Mouse (Mus musculus) erythroid progenitor cell, adult 5-6 weeks (primary cell): ENCODE measurements around the gene 1810010D01Rik. TPM values are rescaled to one million over a fixed set of nuclear protein-coding genes. Genes with fewer than 3 reads are reported as not detected.

Source experiments
- ATAC-seq: replicated peaks from 2 replicates; pipeline ENCODE4 v1.8.0; 2016; ENCODE audit warnings: moderate number of reproducible peaks, mild to moderate bottlenecking, moderate TSS enrichment, inconsistent platforms; ENCODE audit not compliant: poor library complexity, low FRiP score, severe bottlenecking
- total RNA-seq, 2 experiments: library from RNA; stranded (forward) in 1 of 2; stranded (reverse) in 1 of 2; fragments of 150-400 nt in 1 of 2; fragments of 186-747, 209-891 nt in 1 of 2; gene quantifications; 2 replicates each; pipeline versions ENCODE4 v1.2.3 to v1.2.4; 2015 to 2017; ENCODE audit warnings: low replicate concordance in 2 of 2

Gene 1810010D01Rik
- total RNA-seq, 2 experiments from 2014 or later = not detected

DNA sequence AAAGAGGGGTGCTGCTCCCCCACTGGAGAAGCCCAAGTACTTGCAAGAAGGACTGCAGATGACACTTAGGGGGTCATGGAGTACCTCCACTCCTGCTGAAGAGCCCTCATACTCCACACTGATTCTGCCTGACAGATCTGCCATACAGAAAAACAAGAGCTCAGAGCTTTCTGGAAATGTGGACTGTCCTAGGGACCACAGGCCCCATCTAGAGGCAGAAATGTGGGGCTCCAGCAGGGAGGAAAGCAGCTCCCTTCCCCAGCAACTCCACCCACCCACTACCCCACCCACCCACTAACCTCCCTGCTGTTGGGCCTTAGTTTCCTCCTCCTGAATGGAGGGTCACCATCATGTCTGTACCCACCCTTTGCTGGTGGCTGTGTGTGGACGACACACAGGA is 8.7 kb upstream of the 1810010D01Rik start:
- ATAC-seq = no peak

DNA sequence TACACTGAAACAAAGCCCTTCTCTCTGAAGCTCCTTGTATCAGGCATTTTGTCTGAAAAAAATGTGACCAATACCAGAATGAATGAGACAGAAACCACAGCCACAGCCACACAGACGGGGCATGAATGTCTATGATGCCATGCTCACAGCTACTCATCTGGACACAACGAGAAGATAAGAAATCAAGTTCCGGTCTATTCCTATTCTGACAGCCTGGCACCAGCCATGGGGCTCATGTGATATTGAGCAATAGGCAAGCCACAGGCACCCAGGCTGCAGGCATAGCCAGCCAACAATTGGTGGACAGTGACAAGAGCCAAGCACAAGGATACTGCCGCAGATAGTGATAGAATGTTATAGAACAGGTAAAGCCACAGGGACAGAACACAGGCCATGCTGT is 7.6 kb upstream of the 1810010D01Rik start:
- no peak for ATAC-seq

- no peak for ATAC-seq
These were observed 4.1 kb upstream of the 1810010D01Rik start for GRCm38 (mm10) chr7:145211680-145212659.

DNA sequence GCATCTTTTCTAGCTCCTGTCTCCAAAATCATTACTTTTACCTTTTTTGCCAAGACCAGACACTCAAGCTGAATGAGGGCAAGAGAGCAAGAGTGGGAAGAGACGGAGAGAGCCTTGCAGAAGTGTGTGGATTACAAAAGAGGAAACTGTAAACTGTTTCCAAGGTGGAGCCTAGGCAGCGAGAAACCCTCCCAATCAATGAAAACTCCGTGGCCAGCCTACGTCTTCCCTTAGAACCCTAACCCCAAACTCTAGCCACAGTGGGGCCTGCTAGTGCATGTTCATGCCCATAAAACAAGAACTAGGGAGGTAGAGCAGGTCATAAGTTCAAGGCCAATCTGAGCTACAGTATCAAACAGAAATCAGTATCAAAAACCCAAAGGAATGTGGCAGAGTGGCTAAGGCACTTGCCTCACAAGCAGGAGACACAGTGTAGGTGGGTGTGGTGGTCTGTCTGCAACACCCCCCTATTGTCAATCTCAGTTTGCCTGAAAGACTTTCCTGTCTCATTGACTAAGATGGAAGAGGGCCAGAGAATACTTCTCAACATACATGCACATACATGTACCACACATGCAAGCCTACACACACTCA is 2.7 kb upstream of the 1810010D01Rik start:
- ATAC-seq = no peak

DNA sequence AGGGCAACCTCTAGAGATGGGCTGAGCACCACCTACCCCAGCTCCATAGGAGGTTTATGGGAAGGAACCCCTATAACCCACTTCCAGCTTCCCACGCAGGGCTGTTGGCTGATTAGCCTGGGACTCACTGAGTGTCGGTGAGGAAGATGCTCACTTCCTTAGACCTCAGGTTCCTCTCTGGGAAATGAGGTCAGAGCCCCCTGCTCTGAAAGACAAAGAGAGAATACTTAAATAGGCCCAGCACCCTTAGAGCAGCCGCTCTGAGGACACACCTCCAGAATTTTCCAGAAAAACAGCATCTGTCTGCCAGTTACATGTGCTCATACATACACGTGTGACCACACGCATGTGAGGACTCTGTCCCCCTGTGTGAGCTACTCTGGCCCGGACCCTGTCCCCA is 1.1 kb downstream of the 1810010D01Rik start:
- ATAC-seq = no peak

DNA sequence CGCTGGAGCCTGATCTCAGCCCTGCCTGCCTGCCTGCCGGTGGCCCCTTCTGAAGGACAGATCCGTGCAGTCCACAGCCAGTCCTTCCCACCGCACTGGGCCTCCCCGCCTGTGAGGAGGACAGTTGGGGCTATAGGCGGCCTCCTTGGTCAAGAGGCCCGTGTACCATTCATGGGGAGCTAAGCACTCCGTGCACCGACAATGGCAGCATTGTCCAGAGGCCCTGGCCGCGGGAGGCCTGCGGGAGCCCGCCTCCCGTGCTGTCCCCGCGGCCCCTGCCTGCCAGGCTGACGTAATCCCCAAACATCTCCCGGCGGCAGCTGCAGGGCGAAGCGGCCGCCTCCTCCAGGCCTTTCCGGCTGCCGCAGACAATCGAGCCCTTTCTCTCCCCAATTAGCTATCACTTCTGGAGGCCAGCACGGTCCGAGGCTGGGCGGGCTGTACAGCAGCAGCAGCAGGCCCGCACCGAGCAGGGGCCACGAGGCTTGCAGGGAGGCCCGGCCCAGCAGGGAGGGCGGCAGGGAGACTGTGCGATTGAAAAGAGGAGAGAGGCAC is 1.8 kb downstream of the 1810010D01Rik start:
- ATAC-seq = no peak

- no peak for ATAC-seq
These were observed 2.5 kb downstream of the 1810010D01Rik start for GRCm38 (mm10) chr7:145205363-145205902.

DNA sequence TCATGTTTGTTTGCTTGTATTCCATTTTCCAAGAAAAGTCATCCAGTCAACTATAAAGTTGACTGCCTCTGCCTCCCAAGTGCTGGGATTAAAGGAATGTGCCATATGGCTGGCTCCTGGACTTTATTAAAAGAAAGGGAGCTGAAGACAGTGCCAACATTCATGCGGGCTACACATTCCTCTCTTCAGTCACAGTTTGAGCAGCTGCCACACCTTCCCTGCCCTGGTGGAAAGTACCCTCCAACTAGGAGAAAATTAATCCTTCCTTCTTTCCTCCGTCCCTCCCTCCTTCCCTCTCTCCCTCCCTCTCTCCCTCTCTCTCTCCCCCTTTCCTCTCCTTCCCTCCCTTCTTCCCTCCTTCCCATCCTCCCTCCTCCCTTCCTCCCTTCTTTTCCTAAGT is 8.2 kb downstream of the 1810010D01Rik start:
- no peak for ATAC-seq

- no peak for ATAC-seq
These were observed 9.7 kb downstream of the 1810010D01Rik start for GRCm38 (mm10) chr7:145198223-145198714.

DNA sequence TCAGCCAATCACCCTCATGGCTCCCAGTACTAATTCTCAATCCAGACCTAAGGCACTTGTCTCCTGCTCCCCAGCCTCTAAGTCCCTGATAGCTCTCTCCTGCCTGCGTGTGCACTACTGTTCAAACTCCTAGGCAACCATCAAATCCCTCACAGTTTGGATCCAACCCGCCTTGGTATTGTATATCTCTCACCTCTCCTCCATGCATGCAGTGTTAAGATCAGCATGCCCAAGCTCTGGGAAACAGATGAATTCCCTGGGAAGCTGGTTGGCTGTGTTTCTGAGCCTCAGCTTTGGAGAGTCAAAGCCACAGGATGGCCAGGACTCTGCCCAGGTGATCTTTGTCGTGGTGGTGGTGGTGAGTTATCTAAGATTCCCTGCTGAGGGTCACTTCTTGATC is 10.2 kb downstream of the 1810010D01Rik start:
- no peak for ATAC-seq

- no peak for ATAC-seq
These were observed 10.9 kb downstream of the 1810010D01Rik start for GRCm38 (mm10) chr7:145197042-145197441.

DNA sequence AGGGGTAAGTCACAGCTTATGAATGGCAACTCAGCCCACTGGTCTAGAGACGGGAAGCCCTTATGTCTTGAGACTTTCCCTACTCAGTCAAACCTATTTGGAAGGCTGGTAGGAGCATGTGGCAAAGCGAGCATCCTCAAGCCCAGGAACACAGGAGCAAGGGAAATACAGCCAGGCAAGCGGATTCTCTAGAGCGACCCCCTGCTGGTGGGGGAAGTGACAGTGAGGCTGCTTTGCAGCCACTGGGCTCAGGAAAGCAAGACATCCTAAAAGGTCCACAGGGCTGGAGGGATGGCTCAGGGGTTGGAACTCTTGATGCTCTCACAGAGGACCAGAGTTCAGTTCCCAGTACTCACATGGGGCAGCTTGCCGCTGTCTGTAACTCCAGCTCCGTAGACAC is 11.6 kb downstream of the 1810010D01Rik start:
- no peak for ATAC-seq

GRCm38 (mm10) chr7:145195186-145195927 is 12.6 kb downstream of the 1810010D01Rik start:
- ATAC-seq = no peak

DNA sequence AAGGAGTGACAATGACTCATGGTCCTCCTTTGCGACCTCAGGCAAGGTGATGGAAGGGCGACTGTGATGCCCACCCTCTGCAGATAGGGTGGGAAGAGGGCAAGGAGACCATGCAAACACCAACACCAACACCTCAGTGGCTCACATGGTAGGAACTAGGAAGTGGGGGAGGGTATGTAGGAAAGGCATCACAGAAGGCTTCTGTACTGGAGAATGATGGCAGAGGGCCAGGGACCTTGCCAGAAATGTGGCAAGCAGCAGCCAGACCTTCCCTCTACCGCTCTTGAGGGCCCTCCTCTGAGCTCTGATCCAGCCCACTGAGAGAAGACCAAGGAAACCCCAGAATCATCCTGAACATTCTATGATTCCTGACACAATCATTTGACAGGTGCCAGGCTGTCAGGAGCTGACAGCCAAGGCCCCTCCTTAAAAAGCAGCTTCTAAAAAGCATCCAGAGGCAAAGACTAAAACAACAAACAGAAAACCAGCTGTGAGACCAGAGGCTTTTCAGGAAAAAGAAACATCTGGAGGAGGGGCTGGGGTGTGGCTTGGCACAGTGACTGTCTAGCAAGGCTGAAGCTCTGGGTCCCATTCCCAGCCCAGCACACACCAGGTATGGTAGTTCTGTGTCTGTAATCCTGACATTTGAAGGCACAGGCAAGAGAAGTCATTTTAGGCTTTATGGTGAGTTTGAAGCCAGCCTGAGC is 13.3 kb downstream of the 1810010D01Rik start:
- no peak for ATAC-seq

DNA sequence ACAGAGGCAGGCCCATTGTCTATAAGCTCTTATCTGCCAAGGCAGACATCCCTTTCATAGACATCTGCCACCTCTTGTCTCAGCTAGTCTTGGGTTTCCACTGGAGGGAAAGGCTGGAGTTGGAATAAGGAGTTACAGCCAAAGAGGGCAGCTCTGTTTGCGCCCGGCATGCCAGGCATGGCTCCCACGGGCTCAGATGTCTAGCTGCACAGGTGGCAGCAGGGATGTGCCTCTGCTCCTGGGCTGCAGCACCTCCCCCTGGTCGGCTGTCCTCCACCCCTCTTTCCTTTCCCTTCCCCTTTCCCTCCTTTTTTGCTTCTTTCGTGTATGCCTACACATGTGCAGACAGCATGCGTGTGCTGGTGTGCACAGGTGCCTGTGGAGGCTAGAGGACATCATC is 15.1 kb downstream of the 1810010D01Rik start:
- no peak for ATAC-seq

DNA sequence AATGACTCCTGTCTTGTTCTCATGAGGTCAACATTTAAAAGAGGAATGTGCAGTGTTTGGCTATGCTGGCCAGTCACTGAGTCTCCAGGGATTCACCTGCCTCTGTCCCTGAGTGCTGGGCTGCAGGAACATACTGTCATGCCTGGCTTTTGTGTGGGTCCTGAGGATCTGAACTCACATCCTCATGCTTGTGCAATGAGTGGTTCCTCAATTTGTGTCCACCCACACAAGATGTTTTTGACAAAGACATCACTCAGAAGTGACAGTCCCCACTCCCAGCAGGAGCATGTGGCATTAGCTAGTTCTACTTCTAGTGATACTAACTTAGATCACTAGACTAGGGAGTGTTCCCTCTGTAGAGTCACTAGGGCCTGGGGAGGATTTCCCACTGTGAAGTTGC is 17.4 kb downstream of the 1810010D01Rik start:
- ATAC-seq = no peak

DNA sequence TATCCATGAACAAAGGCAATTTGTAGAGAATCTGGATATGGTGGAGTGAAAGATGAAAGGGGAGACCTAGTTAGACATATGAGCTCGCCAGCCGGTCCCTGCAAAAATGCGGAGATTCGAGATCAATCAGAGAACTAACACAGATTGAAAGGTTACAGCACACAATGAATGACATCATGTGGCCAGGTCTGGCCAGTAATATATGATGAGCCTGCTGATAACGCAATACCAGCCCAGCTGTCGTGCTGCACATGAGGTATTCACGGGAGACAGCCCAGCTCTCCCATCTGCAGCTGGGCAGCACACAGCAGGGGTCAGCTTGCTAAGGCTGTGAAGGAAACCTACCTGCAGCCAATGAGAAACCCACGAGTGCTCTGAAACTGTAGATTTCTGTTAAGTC is 18.6 kb downstream of the 1810010D01Rik start:
- ATAC-seq = no peak

- no peak for ATAC-seq
These were observed 20.1 kb downstream of the 1810010D01Rik start for GRCm38 (mm10) chr7:145187802-145188201.

DNA sequence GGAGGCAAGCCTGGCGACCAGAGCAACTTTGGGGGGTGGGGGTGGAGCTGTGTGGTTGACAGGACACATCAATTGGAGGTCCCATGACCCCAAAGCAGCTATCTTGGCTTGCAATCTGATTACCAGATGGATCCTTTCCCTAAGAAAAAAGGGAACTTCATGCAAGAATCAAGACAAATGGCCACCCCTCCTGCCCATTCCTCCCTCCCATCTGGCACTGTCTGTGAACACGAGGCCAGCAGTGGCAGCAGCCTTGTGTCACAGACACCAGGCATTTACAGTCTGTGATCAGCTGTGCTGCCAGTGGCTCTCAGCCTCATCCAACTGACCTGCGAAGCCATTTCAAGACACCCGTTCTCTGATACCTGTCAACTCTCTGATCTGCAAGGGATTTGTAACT is 25.5 kb downstream of the 1810010D01Rik start:
- ATAC-seq = no peak
